Mouse (Mus musculus) embryonic facial prominence, embryonic 11.5 days (tissue): ENCODE measurements at regions not wholly inside any gene's neighbourhood (a gene's known extent, or its start where the extent isn't known, plus 50 kb on each side); places are given as distances from the start of the nearest gene placed in this dataset.

Experiments
- ATAC-seq: fragments of 200-750 bp; cut with Nextera tagmentation; replicated peaks from 2 replicates; pipeline ENCODE4 v1.8.0; 2017; ENCODE audit warnings: low read depth; ENCODE audit not compliant: insufficient number of reproducible peaks, low FRiP score, low TSS enrichment
- DNase-seq: peaks from one replicate; pipeline ENCODE4 v3.0.0-alpha.2; 2015; ENCODE audit warnings: low spot score
- H3K27ac ChIP-seq: fragments of 300-500 bp; sonication (generic); replicated peaks from 2 replicates; pipeline ENCODE4 v1.5.1; 2014; ENCODE audit warnings: mild to moderate bottlenecking, low read depth, low read length, control low read depth
- H3K27me3 ChIP-seq: fragments of 300-500 bp; sonication (generic); 2 replicates; pipeline ENCODE4 v1.6.1; 2014; ENCODE audit warnings: mild to moderate bottlenecking, low read length, moderate library complexity, mixed read lengths; ENCODE audit not compliant: control insufficient read depth, insufficient read depth
- H3K36me3 ChIP-seq: fragments of 300-500 bp; sonication (generic); replicated peaks from 2 replicates; pipeline ENCODE4 v1.6.1; 2014; ENCODE audit warnings: low read depth, mild to moderate bottlenecking, low read length, moderate library complexity, mixed read lengths; ENCODE audit not compliant: control insufficient read depth, insufficient read depth
- H3K4me1 ChIP-seq: fragments of 300-500 bp; sonication (generic); 2 replicates; pipeline ENCODE4 v1.6.1; 2014; ENCODE audit warnings: low read length, mixed read lengths; ENCODE audit not compliant: control insufficient read depth, insufficient read depth
- H3K4me2 ChIP-seq: fragments of 300-500 bp; sonication (generic); 2 replicates; pipeline ENCODE4 v1.6.1; 2014; ENCODE audit warnings: low read depth, mild to moderate bottlenecking, control low read depth, low read length, moderate library complexity
- H3K4me3 ChIP-seq: fragments of 300-500 bp; sonication (generic); 2 replicates; pipeline ENCODE4 v1.5.1; 2014; ENCODE audit warnings: low read depth, low read length, control low read depth
- H3K9ac ChIP-seq: fragments of 300-500 bp; sonication (generic); replicated peaks from 2 replicates; pipeline ENCODE4 v1.6.1; 2014; ENCODE audit warnings: mild to moderate bottlenecking, control low read depth, low read length
- H3K9me3 ChIP-seq: fragments of 300-500 bp; sonication (generic); replicated peaks from 2 replicates; pipeline ENCODE4 v1.6.1; 2016; ENCODE audit warnings: mild to moderate bottlenecking, low read length, inconsistent platforms, mixed read lengths; ENCODE audit not compliant: control insufficient read depth
- WGBS: fragments of 180-500 bp; shearing (Covaris S2); extraction: QIAGEN DNeasy Blood & Tissue Kit; methylation state at CpG from one replicate; pipeline ENCODE4 v1.1.7; 2014; 5-methylcytosine and 5-hydroxymethylcytosine counted together

DNA sequence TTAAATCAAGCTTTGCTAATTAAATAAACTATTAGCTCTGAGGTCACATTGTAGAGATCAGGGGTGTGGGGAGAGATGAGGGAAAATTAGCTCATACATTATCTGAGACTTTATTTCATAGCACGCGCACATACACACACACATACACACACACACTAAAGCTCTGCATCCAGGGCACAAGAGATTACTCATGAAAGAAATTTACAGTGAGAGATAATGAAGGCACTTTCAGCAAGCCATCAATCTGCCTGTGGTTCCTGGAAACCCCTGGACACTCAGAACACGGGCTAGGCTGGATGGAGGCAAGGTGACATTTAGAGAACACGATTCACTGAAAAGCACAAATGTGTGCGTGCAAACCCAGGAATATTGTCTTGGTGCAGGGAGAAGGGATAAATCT is 60.2 kb downstream of the Scg2 start:
- Histone ChIP-seq H3K4me1 (no peaks in the 10 kb centered on the region), H3K9me3 (no peaks in the 10 kb centered on the region), H3K9ac (no peak overlapping the region), H3K27ac (no peak overlapping the region), H3K4me2 (no peak overlapping the region), H3K4me3 (no peak overlapping the region), H3K36me3 (no peaks in the 10 kb centered on the region), H3K27me3 (no peaks in the 10 kb centered on the region)
- DNase-seq (no peak), ATAC-seq (no peak)
- WGBS, result 83% methylated on average over 5 of the region's 5 CpGs

- Histone ChIP-seq H3K36me3 (no peaks in the 10 kb centered on the region), H3K27me3 (no peaks in the 10 kb centered on the region), H3K4me3 (no peak overlapping the region), H3K4me1 (no peaks in the 10 kb centered on the region), H3K9ac (no peak overlapping the region), H3K4me2 (no peak overlapping the region), H3K9me3 (no peaks in the 10 kb centered on the region), H3K27ac (no peak overlapping the region)
- no peak for ATAC-seq
- 66% methylated on average over 3 of the region's 3 CpGs for WGBS
- no peak for DNase-seq
These were observed 65.1 kb downstream of the Scg2 start for GRCm38 (mm10) chr1:79374811-79375210.

DNA sequence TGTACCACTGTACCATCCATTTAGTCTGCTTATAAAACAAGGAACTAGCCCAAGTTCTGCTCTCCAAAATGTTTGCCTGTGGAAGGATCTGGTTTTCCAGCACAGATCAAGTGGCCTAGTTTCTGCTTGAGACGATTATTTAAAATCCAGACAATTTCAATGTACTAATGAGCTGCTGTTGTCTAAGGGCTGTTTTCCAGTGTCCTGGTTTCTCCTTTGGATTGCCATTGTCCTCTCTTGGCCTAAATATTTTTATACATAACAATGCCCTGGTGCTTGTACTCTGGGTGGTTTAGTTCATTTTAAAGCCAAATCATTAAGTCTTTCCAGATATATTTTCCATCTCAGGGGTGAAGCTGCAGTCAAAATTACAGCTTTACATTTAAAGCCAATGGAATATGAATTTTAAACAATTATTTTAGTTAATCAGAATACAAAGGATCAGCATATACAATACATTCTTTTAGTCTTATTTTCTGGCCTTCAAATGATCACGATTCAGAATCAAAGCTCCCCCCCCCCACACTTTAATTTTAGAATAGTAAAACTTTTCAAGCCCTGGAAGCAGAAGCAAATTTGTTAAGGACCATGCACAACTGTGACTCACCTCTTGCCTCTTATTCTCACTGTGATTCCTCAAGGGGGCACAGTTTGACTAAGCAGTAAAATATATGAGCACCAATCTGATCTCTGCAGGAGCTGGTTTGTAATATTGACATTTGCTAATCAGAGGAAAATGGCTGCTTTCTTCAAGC is 82.5 kb downstream of the Scg2 start:
- Histone ChIP-seq H3K9me3 (no peaks in the 10 kb centered on the region), H3K4me1 (no peaks in the 10 kb centered on the region), H3K36me3 (no peaks in the 10 kb centered on the region), H3K27ac (no peak overlapping the region), H3K4me3 (no peak overlapping the region), H3K4me2 (no peak overlapping the region), H3K27me3 (no peaks in the 10 kb centered on the region), H3K9ac (no peak overlapping the region)
- ATAC-seq, result no peak
- 84% methylated on average over 2 of the region's 2 CpGs for WGBS
- no peak for DNase-seq

DNA sequence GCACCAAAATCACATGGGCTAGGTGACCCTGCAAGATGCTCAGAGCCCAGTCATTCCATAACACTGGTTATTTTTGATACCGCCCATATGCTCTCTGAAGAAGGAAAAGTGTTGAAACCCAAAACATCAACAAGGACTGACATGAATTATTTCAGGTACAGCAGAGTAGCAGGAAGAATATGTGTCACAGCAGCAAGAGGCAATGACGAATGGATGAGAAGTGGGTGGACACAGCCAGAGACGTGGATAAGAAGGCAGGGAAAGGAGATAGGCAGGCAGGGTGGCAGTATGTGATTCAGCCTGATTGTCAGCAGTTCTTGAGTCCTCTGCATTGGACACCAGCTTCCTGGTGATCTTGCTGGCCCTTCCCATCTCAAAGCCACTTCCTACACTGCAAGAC is 93.4 kb downstream of the Scg2 start:
- no peaks in the 10 kb centered on the region for H3K36me3 ChIP-seq
- H3K9me3 ChIP-seq, result no peaks in the 10 kb centered on the region
- 85% methylated on average over 3 of the region's 3 CpGs for WGBS
- no peak overlapping the region for H3K9ac ChIP-seq
- no peaks in the 10 kb centered on the region for H3K4me1 ChIP-seq
- ATAC-seq (no peak), DNase-seq (no peak)
- no peak overlapping the region for H3K4me3 ChIP-seq
- H3K27ac ChIP-seq, result no peak overlapping the region
- no peaks in the 10 kb centered on the region for H3K27me3 ChIP-seq
- H3K4me2 ChIP-seq, result no peak overlapping the region

DNA sequence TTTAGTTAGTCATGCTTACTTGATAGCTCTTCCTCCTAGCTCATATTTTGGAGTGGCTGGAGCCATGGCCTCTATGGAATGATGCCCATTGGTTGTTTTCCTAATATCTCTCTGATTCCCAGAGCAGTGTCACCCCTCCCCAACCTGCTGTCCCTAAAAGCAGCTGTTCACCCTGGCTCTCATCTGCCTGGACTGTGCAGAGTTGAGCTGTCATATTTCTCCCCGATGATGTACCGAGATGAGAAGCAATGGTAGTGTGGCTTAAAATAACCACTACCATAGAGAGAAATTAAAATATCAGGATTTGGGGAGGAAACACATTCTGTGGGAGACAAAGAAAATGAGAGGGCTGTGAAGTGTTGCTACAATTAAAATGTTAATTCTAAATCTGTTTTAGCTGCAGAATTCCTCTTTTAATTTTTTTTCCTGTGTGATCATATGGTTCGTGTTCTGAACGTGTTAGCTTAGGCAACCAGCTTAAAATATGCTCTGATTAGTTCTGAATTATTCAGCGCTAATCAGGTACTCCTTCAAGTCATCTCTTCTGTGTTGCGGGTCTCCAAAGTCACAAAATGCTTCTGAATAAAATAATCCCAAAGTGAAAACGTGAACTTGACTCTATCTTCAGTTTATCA is 104.3 kb downstream of the Scg2 start:
- no peak overlapping the region for H3K27ac ChIP-seq
- no peaks in the 10 kb centered on the region for H3K4me1 ChIP-seq
- H3K9ac ChIP-seq, result no peak overlapping the region
- H3K4me2 ChIP-seq, result no peak overlapping the region
- ATAC-seq (no peak), DNase-seq (no peak)
- no peaks in the 10 kb centered on the region for H3K36me3 ChIP-seq
- no peak overlapping the region for H3K4me3 ChIP-seq
- 83% methylated on average over 7 of the region's 7 CpGs for WGBS
- no peaks in the 10 kb centered on the region for H3K27me3 ChIP-seq
- H3K9me3 ChIP-seq, result no peaks in the 10 kb centered on the region

- 74% methylated on average over 5 of the region's 5 CpGs for WGBS
- ATAC-seq, result no peak
- H3K27ac ChIP-seq, result no peak overlapping the region
These were observed 122.7 kb downstream of the Scg2 start for GRCm38 (mm10) chr1:79317194-79317593.

DNA sequence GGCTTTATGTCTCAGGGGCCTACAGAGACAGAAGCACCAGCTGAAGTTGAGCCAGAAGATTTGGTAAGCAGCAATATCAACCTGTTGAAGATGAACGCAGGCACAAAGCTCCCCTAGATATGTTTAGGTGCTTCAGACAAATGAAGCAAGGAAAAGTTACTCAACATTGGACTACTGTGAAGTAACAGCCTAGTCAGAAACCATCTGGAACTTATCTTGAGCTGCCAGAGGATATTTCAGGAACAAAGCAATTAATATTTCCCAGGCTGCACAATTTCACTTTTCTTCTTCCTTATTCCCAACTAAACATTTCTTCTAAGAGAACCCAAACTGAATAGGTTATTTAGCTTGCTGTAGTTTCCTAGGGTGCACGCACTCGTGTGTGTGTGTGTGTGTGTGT is 125.1 kb downstream of the Scg2 start:
- WGBS, result 59% methylated on average over 3 of the region's 3 CpGs
- H3K4me2 ChIP-seq, result no peak overlapping the region
- no peaks in the 10 kb centered on the region for H3K4me1 ChIP-seq
- H3K27me3 ChIP-seq, result no peaks in the 10 kb centered on the region
- no peak overlapping the region for H3K27ac ChIP-seq
- ATAC-seq (no peak), DNase-seq (peak; percentile 47)
- no peak overlapping the region for H3K4me3 ChIP-seq
- H3K9me3 ChIP-seq, result no peaks in the 10 kb centered on the region
- H3K9ac ChIP-seq, result no peak overlapping the region
- H3K36me3 ChIP-seq, result no peaks in the 10 kb centered on the region

More at GRCm38 (mm10) chr1:79317194-79317593, 122.7 kb downstream of the Scg2 start:
- Histone ChIP-seq H3K4me1 (no peaks in the 10 kb centered on the region), H3K27me3 (no peaks in the 10 kb centered on the region), H3K36me3 (no peaks in the 10 kb centered on the region), H3K4me3 (no peak overlapping the region), H3K9me3 (no peaks in the 10 kb centered on the region), H3K4me2 (no peak overlapping the region), H3K9ac (no peak overlapping the region)
- DNase-seq, result no peak

GRCm38 (mm10) chr1:79312153-79312552 is 127.8 kb downstream of the Scg2 start:
- Histone ChIP-seq H3K4me1 (no peaks in the 10 kb centered on the region), H3K36me3 (no peaks in the 10 kb centered on the region), H3K4me3 (no peak overlapping the region), H3K27me3 (no peaks in the 10 kb centered on the region), H3K9ac (no peak overlapping the region), H3K27ac (no peak overlapping the region), H3K4me2 (no peak overlapping the region), H3K9me3 (no peaks in the 10 kb centered on the region)
- no peak for ATAC-seq
- no peak for DNase-seq
- whole genome bisulfite sequencing, result 81% methylated on average over 5 of the region's 5 CpGs
